Mouse (Mus musculus) kidney, postnatal 14 days (tissue): ENCODE results near the gene Zmym3.

Experiments
- DNase-seq: peaks from one replicate; pipeline ENCODE4 v3.0.0; 2022; ENCODE audit warnings: mixed read lengths

Gene Zmym3

GRCm38 (mm10) chrX:101420700-101421095 lies at the start of gene Zmym3:
TSS of gene Zmym3 (minus strand) at chrX:101420849.
- DNase-seq, result no peak

- DNase-seq, result no peak
Observed at GRCm38 (mm10) chrX:101451591-101451990, 30.9 kb upstream of the Zmym3 start.

- no peak for DNase-seq
Observed at GRCm38 (mm10) chrX:101451147-101451546, 30.5 kb upstream of the Zmym3 start.

- peak; percentile 17 for DNase-seq
Observed at GRCm38 (mm10) chrX:101448886-101449475, 28.3 kb upstream of the Zmym3 start, which contains the start of gene Itgb1bp2. TSS of gene Itgb1bp2 (plus strand) at chrX:101449088.

GRCm38 (mm10) chrX:101429976-101430375 lies 9.3 kb upstream of the Zmym3 start:
- no peak for DNase-seq

- peak; percentile 93 for DNase-seq
Observed at GRCm38 (mm10) chrX:101429142-101429949, 8.7 kb upstream of the Zmym3 start, which contains the start of gene Nono. TSS of gene Nono (plus strand) at chrX:101429318.

GRCm38 (mm10) chrX:101428785-101429141 lies 8.1 kb upstream of the Zmym3 start:
- peak; percentile 5 for DNase-seq

DNA sequence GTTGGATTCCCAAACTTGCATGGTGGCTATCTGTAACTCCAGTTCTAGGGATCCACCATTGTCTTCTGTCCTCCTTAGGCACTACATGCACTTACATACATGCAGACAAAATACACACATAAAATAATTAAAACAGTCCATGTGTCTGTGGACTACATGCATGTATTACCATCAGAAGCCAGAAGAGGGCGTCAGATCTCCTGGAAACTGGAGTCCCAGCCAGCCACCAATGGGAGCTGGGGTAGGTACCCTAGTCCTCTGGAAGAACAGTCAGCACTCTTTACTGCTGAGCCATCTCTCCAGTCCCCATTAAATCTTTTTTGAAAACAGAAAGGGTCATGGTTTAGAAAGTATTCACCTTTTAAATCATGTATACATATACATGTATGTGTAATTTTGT lies 7.1 kb upstream of the Zmym3 start:
- DNase-seq, result peak; percentile 21

- DNase-seq, result no peak
Observed at GRCm38 (mm10) chrX:101423462-101423861, 2.8 kb upstream of the Zmym3 start.

DNA sequence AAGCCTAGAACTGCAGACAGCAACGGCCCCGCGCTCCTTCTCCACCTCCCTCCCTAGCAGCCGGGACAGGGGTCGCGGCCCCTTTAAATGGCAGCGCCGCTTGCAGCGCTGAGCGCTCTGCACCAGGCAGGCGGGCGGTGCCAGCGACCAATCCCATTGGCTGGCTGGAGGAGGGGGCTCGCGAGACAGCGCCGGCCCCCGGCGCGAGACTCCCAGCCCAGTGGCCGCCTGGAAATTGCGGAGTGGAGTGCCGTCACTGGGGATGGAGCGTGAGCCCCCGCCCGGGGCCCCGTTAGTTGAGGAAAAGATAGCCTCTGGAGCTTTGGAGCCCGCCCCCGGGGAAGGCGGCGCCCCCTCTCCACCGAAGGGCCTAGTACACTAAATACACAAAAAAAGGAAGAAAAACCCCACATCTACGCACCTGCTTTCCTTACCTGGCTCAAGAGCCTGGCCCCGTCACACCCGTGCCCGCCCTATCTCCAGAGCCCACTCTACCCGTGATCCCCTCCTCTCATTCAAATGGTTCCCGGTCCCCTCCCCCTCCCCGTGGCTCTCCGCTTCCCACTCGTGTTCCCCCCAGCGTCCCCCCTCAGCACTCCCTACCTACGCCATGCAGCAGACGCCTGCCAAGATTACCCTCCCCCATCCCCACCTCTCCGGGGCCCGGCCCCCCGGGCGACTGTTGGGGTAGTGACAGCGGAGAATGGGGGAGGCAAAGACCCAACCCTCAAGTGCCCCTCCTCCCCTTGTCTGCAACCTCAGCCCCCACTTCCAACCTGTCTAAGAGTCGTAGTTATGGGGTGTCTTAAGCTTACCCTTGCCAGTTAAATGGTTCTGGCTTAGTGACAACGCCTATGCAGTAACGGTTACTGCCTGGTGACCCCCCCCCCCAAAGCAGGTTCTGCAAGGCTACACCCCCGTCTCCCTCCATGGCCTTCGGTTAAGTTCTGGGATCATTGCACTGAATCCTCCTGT lies 637 bp downstream of the Zmym3 start:
- DNase-seq, result peak; percentile 91

DNA sequence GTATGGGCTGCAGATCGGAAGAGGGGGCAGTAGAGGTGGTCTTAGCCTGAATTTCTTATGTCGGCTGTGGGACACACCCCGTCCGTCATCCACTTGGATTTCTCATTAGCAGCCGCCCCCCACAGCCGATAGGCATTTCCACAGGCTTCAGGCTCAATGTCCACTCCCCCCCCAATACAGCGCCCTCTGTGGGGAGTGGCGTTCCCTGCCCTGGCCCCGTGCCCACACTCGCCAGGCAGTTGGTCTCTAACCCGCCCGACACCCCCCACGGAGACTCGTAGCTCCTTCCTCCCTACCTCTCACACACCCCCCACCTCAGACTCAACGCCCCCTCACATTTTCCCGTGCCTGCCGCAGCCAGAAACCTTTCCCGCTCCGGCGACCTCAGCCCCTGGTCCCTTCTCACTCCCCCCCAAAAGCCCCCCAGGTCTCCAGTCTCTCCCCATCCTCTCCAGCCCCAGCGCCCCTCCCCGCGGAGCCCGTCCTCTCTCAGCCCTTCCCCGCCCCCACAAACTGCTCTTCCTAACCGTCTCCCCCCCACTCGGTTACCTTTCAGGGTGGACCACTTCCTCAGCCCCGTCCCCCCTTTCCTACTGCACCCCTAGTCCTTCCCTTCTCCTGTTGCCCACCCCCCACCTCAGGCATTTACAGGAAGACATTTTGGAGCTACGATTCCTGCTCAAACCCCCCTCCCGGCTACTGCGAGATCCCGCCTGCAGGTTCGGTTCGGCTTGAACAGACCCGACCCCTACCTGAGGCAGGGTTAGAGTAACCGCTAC lies 1.5 kb downstream of the Zmym3 start:
- peak; percentile 63 for DNase-seq

GRCm38 (mm10) chrX:101396459-101396858 lies 24.2 kb downstream of the Zmym3 start:
- no peak for DNase-seq

- no peak for DNase-seq
Observed at GRCm38 (mm10) chrX:101394341-101394740, 26.3 kb downstream of the Zmym3 start.

DNA sequence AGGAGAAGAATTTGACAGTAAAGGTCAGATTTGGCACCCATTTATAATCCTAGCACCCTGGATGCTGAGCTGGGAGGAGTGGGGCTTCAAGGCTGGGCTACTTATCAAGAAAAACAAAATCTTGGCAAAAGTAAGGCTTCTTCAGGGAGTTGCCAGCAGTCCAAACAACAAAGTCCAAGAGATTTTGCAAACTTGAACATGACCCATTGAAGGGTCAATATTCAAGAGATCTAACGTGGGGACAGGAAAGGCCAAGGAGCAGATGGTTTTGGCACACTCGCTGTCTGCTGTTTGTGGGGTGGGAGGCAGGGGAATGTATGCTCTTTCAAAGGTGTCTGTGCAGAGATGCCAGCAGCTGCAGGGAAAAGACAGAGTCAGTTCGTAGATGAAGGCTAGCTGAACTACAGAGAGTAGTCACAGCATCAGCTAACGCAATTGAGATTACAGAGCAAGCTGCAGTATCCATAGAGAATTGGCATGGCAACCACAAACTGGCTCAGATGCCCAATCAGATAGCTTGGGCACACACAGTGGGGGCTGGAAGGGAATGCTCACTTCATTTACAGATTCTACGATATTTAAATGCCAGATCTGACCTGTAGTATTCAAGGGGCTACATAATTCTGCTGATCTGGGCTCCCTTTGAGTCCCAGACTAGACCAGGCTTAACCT lies 31.6 kb downstream of the Zmym3 start:
- peak; percentile 8 for DNase-seq

- DNase-seq, result no peak
Observed at GRCm38 (mm10) chrX:101386222-101386621, 34.4 kb downstream of the Zmym3 start.

DNA sequence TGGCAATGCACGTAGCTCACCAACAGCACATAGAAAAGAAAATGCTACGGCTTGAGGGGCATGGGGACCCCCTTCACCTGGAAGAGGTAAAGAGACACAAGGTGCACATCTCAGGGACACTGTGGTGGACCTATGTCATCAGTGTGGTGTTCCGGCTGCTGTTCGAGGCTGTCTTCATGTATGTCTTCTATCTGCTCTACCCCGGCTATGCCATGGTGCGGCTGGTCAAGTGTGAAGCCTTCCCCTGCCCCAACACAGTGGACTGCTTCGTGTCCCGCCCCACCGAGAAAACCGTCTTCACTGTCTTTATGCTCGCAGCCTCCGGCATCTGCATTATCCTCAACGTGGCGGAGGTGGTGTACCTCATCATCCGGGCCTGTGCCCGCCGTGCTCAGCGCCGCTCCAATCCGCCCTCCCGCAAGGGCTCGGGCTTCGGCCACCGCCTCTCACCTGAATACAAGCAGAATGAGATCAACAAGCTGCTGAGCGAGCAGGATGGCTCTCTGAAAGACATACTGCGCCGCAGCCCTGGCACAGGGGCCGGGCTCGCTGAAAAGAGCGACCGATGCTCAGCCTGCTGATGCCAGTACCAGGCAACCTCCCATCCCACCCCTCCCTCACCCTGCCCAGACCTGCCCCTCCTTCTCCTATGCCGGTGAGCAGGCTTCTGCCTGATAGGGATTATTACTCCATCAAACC lies 36.1 kb downstream of the Zmym3 start:
- no peak for DNase-seq

- DNase-seq, result no peak
Observed at GRCm38 (mm10) chrX:101383455-101383854, 37.2 kb downstream of the Zmym3 start.

DNA sequence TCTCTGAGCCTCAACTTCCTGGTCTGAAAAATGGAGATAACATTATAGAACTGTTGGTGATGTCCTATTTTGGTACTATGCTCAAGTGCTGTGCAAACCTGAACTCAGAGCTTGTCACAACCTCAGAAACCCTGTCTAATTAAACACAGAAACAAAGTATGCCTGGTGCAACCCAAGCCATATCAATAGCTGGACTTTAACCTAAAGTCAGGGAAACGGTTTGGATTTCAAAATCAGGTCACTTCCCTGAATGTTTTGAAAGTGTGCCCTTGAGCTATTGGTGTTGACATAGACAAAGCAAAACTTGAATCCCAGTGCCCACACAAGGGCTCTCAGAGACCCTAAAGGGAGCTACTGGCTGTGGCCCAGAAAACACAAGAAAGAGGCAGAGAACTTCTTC lies 40.9 kb downstream of the Zmym3 start:
- DNase-seq, result no peak

GRCm38 (mm10) chrX:101377076-101377475 lies 43.6 kb downstream of the Zmym3 start:
- DNase-seq, result peak; percentile 76

DNA sequence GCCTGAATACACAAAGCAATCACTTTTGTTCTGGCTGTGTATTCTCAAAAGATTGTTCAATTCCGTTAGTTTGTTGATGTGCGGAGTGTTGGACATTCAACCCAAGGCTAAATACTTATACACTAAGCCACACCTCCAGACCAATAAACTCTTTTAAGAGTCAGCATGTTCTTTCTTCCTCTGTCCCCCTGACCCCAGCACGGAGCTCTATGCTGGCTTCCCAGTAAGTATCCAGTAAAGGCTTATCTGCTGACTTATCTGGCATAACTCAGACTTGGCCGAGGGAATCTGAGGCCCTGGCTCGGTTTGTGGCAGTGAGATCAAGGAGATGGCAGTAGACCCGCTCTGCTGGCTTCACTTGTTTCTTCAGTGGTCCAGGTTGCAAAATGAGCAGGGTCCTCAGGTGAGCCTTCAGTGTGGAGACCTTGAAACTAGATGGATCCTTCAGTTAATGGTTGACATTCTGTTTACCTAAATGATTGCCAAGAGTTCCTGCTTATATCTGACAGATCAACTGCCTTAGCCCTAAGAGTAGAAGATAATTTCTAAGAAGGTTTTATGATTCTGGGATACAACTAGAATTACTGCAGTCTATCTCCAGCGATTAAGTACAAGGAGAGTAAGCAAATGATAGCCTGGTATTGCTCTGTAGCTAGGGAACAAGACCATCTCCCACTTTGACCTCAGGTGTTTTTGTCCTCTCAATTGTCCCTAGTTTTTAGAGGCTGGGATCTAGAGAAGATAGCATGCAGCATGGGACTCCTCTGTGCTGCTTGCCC lies 44.3 kb downstream of the Zmym3 start, which contains the start of gene Gjb1:
Gene Gjb1, plus strand, starts transcription at position 189 of the 779 bp plus-strand sequence.
- DNase-seq, result peak; percentile 20
